Comparison of ENCODE assay signal across 14 mouse cellular contexts in the genomic region with DNA sequence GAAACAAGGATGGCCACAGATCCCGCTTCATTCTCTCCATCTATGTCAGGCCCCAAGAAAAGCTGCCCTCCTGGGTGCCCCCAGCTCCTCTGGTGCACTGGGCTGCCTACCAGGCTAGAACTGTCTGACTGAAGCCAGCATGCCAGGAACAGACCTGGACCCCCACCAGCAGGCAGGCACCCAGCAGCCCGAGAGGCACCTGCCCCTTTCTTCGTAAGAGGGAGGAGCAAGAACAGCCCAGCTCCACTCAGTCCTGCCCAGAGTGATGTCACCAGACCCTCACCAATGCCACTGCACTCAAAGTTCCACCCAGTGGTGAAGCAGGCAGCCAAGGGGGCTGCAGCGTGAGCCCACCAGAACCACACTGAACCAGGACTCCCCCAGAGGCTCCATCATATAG.
A peak's percentile ranks its signal among the peaks of the same experiment; 100 is the strongest.
DNase-seq lines count a peak whose midpoint lies in the region; ATAC-seq and TF ChIP-seq lines count a peak whose summit lies in the region.
"Had no signal": no experiment of that assay in that cellular context is flagged by ENCODE, and none has a peak within 500 bp of the region (broad histone marks: within the 10 kb centered on the region; RNA-seq: fewer than 3 reads in every experiment).

No protein-coding gene starts in this region.

- no peak overlapping the region for H3K4me3 ChIP-seq in forebrain, postnatal 0 days (ENCODE audit: low read depth, low read length)
- no peak overlapping the region for H3K4me3 ChIP-seq in forebrain, embryonic 11.5 days (ENCODE audit: low read depth, low read length)
- H3K4me3 ChIP-seq in midbrain, embryonic 10.5 days = no peak overlapping the region
- no peak overlapping the region for H3K4me3 ChIP-seq in midbrain, embryonic 13.5 days (replicated peaks)
- H3K4me3 ChIP-seq: embryonic facial prominence, embryonic 13.5 days had no signal

- 0 out of 2 replicates have a peak overlapping the region, but pooled peaks have one; percentile 25 for H3K9ac ChIP-seq in forebrain, postnatal 0 days
- no peak overlapping the region for H3K9ac ChIP-seq in forebrain, embryonic 11.5 days (ENCODE audit: low read length)
- no peak overlapping the region for H3K9ac ChIP-seq in midbrain, embryonic 13.5 days (replicated peaks)
- H3K9ac ChIP-seq: embryonic facial prominence, embryonic 13.5 days; lung, embryonic 14.5 days had no signal

- peak overlapping the region; percentile 70 for H3K4me2 ChIP-seq in forebrain, postnatal 0 days (ENCODE audit: low read depth)
- H3K4me2 ChIP-seq in forebrain, embryonic 11.5 days (ENCODE audit: low read depth, low read length, severe bottlenecking) = no peak overlapping the region
- no peak overlapping the region for H3K4me2 ChIP-seq in midbrain, embryonic 13.5 days (replicated peaks)
- H3K4me2 ChIP-seq: embryonic facial prominence, embryonic 13.5 days; lung, embryonic 14.5 days; midbrain, embryonic 11.5 days had no signal

- no peaks in the 10 kb centered on the region for H3K9me3 ChIP-seq in forebrain, postnatal 0 days (ENCODE audit: low read length)
- no peaks in the 10 kb centered on the region for H3K9me3 ChIP-seq in forebrain, embryonic 11.5 days (ENCODE audit: control insufficient read depth, low read length)
- H3K9me3 ChIP-seq in midbrain, embryonic 10.5 days (replicated peaks) = no peaks in the 10 kb centered on the region
- H3K9me3 ChIP-seq in midbrain, embryonic 13.5 days = no peaks in the 10 kb centered on the region
- H3K9me3 ChIP-seq: embryonic facial prominence, embryonic 13.5 days had no signal

- peaks cover 10% of the 10 kb centered on the region for H3K4me1 ChIP-seq in forebrain, postnatal 0 days (ENCODE audit: insufficient read depth)
- peaks cover 17% of the 10 kb centered on the region; the same call in 1 of the 2 replicates for H3K4me1 ChIP-seq in forebrain, embryonic 11.5 days (replicated peaks; ENCODE audit: control insufficient read depth, insufficient read depth, low read length)
- H3K4me1 ChIP-seq in midbrain, embryonic 10.5 days = peaks cover 85% of the 10 kb centered on the region
- H3K4me1 ChIP-seq in midbrain, embryonic 13.5 days (replicated peaks) = peaks cover 60% of the 10 kb centered on the region

- ATAC-seq in forebrain, postnatal 0 days = no peak
- no peak for ATAC-seq in forebrain, embryonic 11.5 days (replicated peaks; ENCODE audit: low FRiP score)
- no peak for ATAC-seq in midbrain, embryonic 13.5 days
- ATAC-seq: activated CD4-positive, CD25-positive, alpha-beta regulatory T cell, adult 4 months had no signal

- H3K27me3 ChIP-seq in forebrain, postnatal 0 days (ENCODE audit: insufficient read depth, low read length) = peaks cover 11% of the 10 kb centered on the region; the same call in 1 of the 2 replicates
- peaks cover 15% of the 10 kb centered on the region for H3K27me3 ChIP-seq in forebrain, embryonic 11.5 days (ENCODE audit: control insufficient read depth, insufficient read depth, low read length)
- peaks cover 23% of the 10 kb centered on the region for H3K27me3 ChIP-seq in midbrain, embryonic 10.5 days (ENCODE audit: low read depth, poor library complexity, severe bottlenecking)
- peaks cover 20% of the 10 kb centered on the region for H3K27me3 ChIP-seq in midbrain, embryonic 13.5 days

- WGBS in forebrain, postnatal 0 days = 53% methylated on average over 4 of the region's 4 CpGs
- 49% methylated on average over 4 of the region's 4 CpGs for WGBS in forebrain, embryonic 11.5 days
- WGBS in midbrain, embryonic 10.5 days = 54% methylated on average over 4 of the region's 4 CpGs
- 63% methylated on average over 4 of the region's 4 CpGs for WGBS in midbrain, embryonic 13.5 days

- TF ChIP-seq CTCF in forebrain, postnatal 0 days (IDR thresholded peaks at IDR 0.05; ENCODE audit: low read depth) = no peak

- no peaks in the 10 kb centered on the region for H3K36me3 ChIP-seq in forebrain, postnatal 0 days (ENCODE audit: insufficient read depth)
- no peaks in the 10 kb centered on the region for H3K36me3 ChIP-seq in forebrain, embryonic 11.5 days (ENCODE audit: control insufficient read depth, insufficient read depth, low read length)
- H3K36me3 ChIP-seq in midbrain, embryonic 10.5 days = no peaks in the 10 kb centered on the region
- H3K36me3 ChIP-seq in midbrain, embryonic 13.5 days = no peaks in the 10 kb centered on the region
- H3K36me3 ChIP-seq: embryonic facial prominence, embryonic 13.5 days; G1E had no signal

- no peak overlapping the region; the same call in 1 of the 2 replicates for H3K27ac ChIP-seq in forebrain, postnatal 0 days (ENCODE audit: low read depth, low read length)
- H3K27ac ChIP-seq in forebrain, embryonic 11.5 days (ENCODE audit: low read depth, low read length) = no peak overlapping the region
- H3K27ac ChIP-seq in midbrain, embryonic 10.5 days (replicated peaks) = peak overlapping the region; percentile 18; the same call in 1 of the 2 replicates
- no peak overlapping the region for H3K27ac ChIP-seq in midbrain, embryonic 13.5 days
- H3K27ac ChIP-seq: embryonic facial prominence, embryonic 13.5 days had no signal

- DNase-seq in forebrain, postnatal 0 days = no peak
- DNase-seq in forebrain, embryonic 11.5 days (ENCODE audit: low spot score) = no peak
- DNase-seq in midbrain, embryonic 10.5 days (ENCODE audit: low spot score) = no peak
- DNase-seq in cerebellum, adult 9-11 months = peak; percentile 91
- peak; percentile 42 for DNase-seq in heart, postnatal 4 days
- no peak for DNase-seq in embryo, embryonic 10 days (ENCODE audit: low spot score)
- DNase-seq in frontal cortex, postnatal 25 days (ENCODE audit: low spot score in 2 of 2) = no peak
- DNase-seq: kidney, postnatal 4 days; lung, embryonic 14.5 days had no signal

Comparison
In these comparisons a context has a peak if more than half of its experiments do, and no peak if none do; other contexts are left out.
1. DNase-seq: peak in cerebellum, adult 9-11 months (single experiment) and heart, postnatal 4 days (single experiment); none in forebrain, postnatal 0 days (single experiment), forebrain, embryonic 11.5 days (single experiment), midbrain, embryonic 10.5 days (single experiment), embryo, embryonic 10 days (single experiment) and frontal cortex, postnatal 25 days (0 of 2).